Mouse (Mus musculus) left cerebral cortex, adult 9 months (tissue): Measurements from ENCODE around the gene Gpi1.
"Not testable (repeated sequence)": the region's sequence is repeated elsewhere in the genome, so short reads cannot be mapped to it uniquely, and the experiment has no call there.

Experiments used
- DNase-seq, 2 experiments: peaks; one replicate each; pipeline ENCODE4 v3.0.0; 2022; ENCODE audit warnings: low spot score in 2 of 2

The Gpi1 gene

DNA sequence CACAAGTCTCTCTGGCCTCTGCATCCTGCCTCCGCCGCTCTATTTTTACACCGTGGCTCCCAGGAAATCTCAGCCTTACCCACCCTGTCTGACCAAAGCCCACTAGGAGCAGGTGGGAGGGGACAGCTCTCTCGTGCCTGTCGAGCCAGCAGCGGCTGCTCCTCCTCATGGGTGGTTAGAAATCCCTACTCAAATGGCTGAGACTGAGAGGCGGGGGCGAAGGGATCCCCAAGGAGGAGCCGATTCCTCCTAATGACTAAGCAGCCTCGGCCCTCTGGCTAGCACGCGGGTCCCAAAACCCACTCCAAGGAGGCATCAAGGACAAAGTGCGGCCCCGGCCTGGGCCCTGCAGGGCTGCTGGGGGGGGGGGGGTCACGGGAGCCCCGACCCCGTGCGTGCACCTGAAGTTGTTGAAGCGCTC, 435 bp downstream of the Gpi1 start:
- DNase-seq: peak; percentile 53 to 69

DNA sequence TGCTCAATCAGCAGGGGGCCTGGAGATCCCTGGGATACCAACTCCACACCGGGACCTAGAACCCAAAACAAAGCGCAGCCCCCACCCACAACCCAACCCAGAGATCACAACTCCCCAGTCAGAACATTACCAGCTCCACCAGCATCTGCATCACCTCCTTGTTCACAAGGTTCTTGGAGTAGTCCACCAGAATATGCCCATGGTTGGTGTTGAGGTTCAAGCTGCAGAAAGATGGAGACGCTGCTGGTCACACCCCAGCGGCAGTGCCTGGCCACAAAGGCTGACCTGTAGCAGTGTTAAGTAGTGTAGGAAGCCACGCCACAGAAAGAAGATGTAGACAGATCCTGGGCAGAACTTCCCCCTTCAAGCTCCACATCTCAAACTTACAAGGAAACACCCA, 983 bp downstream of the Gpi1 start:
- DNase-seq: no peak

DNA sequence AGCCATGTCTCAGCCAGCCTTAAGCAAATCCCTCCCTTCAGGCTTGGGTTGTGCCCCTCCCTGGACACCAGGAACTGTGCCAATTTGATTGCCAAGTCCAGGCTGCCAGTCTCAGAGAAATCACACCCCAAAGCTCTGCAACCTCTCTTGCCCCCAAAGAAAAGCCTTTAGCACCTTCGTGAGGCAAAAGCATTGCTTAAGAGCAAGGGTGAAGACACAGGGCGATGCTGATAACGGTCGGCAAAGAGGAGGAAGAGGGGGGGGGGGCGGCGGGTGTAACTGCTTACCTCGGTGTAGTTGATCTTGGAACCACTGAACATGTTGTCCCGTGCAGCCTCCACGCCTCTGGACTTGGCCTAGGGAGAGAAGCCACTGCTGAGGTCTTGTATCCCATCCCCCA, 1.5 kb downstream of the Gpi1 start:
- DNase-seq: no peak

DNA sequence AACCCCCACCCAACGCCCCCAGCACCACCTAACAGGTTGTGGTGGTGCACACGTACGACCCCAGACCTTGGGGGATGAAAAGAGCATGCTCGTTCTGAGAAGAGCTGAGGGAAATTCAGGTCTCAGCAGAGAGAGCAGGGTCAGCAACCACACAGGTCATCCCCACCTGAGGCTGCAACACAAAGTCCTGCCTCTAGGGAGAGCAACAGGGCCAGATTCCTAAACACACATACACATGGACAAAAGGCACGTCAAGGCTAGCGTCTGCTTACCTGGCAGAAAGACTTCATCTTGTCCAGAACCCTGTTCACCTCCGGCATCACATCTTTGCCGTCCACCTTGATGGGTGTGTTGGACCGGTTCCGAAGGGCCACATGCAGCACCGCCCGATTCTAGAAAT, 3.3 kb downstream of the Gpi1 start:
- no peak for DNase-seq

DNA sequence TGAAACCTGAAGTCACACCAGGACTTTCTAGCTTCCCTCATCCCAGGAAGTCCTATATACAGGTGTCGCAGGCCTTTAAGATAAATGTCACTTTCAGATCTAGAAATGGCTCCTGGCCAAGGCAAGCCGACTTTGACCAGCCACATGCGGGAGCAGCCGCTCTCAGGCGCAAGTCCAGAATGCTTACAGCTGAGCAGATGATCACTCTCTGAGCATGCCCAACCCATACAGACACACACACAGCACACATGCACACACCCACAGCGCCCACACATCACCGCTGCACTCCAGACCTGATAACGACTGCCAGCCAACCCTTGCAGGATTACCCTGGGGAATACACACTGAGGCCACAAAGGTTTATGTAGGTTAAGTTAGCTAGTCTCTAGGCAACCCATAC, 4.0 kb downstream of the Gpi1 start:
- DNase-seq: peak in 1 of 2 experiments; percentile 58

DNA sequence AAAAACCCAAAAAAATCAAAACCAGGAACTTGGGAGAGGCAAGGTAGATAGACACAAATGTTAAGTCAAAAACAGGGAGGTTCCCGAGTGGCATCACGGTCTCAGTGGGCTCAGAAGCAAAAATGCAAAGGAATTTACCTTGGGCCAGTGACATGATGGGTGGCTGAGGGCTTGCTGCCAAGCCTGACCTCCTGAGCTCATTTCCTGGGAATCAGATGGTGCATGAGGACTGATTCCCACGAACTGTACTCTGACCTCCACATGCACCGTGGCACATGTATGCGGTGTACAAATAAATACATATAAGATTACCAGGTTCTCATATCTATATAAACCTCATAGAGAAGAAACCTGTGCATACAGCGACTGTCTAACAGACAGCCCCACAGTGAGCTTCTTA, 5.8 kb downstream of the Gpi1 start:
- no peak for DNase-seq

DNA sequence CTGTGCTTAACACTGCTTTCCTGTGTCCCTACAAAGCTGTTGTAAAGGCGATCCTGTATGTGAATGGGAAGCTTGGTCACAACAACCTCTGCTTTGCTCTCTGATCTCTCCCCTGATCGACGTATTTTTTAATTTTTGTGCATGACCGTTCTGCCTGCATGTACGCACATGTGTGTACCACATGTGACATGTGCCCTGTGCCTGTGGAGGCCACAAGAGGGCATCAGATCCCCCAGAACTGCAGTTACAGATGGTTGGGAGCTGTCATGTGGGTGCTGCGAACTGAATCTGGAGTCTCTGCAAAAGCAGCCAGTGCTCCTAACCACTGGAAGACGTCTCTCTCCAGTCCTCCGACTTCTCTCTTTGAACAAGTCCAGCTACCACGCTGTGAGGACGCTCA, 7.8 kb downstream of the Gpi1 start:
- DNase-seq: no peak

DNA sequence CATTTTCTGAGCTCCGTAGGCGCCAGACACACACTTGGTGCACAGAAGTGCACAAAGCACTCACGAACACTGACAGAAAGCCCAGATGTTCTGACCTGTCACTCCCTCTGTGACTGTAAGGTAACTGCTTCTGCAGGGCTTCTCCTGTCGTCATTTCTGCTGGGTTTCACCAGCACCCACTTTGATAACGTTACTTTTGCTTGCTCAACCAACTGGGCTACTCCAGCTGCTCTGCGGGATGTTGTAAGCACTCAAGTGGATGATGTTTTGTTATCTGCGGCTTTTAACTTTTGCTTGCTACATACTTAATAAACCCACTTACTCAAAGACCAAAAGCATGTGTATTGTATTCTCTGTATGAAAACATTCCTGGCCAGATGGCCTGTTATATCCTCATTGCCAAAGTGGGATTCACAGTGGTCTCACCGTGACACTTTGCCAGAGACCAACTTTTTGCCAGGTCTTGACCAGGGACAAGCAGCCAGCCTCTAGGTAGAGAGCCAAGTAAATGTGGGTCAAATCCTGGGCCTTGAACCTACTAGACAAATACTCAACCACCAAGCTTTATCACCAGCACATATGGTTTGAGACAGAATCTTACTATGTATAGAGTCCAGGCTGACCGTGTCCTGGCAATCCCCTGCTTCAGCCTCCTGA, 8.4 kb downstream of the Gpi1 start:
- no peak for DNase-seq

DNA sequence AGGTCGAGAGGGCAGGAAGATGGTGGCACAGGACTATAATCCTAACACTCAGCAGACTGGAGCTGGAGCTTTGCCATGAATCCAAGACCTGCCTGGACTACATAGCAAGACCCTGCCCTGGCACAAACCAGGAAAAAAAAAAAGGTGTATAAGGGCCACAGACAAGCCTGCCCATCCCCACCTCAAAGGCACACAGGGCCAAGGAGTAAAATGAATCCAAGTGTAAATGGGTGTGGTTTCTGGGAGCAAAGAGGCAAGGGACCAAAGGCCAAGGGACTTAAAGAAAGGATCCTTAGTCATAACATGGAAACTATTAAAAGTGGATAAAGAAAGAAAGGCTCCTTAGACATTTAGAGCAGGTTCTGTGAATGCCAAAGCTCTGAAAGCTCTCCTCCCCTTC, 11.6 kb downstream of the Gpi1 start:
- DNase-seq: no peak

DNA sequence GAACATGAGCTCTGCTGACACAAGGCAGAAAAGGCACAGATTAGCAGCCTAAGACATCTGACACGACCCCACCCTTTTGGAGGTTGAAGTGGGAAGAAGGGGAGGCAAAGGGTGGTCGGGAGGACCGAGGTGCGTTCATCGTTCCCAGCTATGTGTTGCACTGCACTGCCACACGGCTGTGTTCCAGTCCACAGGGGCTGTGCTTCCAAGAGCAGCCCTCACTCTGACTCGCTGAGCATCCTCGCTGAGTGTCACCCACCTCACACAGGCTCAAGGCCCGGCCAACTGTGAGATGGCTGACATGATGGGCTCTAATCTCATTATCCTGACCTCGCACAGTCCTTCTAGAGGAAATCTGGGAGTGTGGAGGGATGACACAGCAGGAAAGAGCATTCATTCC, 13.7 kb downstream of the Gpi1 start:
- DNase-seq: no peak

DNA sequence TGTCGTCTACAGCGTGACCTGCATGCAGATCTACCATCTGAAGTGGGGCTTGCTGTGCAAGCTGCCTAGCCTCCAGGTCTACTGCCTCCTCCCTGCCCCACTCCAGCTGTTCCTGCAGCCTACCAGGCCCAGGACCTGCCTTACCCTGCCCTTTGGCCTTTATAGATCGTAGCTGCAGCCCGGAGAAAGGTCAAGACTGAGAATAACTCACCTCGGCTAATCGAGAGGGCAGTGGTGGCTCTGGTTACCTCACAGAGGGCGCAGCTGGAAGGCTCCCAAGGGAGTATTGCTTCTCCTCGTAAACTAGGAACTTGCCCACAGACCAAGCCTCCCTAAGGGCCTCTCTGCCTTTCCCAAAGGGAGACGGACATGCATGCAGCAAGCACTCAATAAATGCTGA, 14.7 kb downstream of the Gpi1 start:
- DNase-seq: no peak

DNA sequence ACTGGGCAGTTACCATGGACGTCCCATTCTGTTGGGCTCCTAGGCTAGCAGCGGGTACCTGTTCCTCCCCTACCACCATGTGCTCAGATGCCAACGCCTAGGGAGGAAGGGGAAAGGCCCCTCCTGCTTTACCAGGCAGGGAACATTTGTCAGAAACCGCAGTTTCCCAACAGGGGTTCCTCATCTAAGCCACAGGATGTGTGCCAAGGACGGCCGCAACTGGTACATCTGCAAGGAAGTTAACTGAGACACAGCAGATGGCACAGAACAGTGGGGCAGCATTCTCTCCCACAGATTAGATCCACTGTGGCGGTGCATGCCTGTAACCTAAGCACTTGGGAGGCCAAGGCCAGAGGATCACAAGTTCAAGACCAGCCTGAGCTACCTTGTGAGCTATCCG, 15.5 kb downstream of the Gpi1 start:
- no peak for DNase-seq

DNA sequence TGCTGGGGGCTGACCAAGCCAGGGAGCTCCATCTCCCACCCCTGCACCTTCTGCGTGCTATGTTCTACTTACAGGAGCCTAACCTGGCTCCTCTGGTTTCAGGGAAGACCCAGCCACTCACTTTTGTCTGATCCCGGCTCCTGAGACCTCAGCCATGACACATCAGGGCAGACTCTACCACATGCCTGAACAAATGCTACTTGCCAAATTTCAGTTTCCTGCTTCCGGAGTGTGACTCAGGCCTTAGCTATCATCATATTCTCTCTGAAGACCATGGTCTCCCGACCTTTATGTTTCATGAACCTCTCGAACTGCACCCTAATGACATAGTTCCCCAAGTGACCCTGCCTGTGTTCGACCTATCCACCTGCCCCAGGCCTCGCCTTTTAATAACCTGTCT, 16.9 kb downstream of the Gpi1 start:
- no peak for DNase-seq

DNA sequence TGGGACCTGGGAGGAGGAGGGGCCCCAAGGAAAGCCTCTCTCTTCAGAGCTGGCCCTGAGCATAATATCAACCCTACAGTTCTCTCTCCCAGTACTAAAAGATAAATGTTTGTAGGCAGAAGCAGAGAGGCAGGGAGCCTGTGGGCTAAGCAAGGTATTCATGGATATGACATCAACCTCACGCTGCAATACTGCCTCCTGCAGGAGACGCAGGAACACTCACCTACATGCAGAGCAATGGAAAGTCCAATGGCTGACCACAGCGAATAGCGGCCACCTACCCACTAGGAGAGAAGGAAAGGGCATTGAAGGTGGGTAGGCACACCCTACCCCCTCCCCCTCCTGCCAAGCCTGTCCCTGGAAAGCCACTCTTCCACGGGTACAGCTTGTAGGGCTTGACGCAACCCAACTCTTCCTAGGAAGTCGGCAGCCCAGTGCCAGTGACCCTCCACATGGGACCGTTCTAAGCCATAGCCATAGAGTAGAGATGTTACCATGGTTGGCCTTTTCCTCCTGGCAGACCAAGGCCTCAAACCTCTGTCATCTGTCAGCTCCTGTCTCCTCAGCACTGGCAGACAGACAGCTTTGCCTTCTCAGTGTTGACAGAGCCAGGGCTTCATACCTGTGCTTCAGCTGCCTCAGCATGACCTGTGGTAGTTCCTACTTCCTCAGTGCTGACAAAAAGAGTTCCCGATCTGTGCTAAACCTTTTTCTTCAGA, 21.9 kb downstream of the Gpi1 start:
- DNase-seq: no peak

DNA sequence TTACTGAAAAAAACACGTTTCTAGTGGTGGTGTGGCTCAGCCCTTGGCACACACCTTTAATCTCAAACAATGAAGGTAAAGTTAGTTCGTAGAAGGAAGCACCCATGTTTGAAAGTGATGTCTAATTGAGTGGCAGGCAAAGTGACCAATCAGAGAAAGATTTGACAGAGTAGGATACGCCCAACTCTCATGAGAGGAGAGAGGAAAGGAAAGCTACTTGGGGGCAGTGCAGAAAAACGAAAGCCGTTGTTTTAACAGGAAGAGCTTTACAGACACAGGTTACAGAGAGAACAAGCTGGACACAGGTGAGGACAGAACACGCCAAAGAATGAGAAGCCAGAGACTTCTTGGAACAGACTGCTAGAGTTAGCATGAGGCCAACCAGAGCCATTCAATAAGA, 23.8 kb downstream of the Gpi1 start:
- DNase-seq: no peak

DNA sequence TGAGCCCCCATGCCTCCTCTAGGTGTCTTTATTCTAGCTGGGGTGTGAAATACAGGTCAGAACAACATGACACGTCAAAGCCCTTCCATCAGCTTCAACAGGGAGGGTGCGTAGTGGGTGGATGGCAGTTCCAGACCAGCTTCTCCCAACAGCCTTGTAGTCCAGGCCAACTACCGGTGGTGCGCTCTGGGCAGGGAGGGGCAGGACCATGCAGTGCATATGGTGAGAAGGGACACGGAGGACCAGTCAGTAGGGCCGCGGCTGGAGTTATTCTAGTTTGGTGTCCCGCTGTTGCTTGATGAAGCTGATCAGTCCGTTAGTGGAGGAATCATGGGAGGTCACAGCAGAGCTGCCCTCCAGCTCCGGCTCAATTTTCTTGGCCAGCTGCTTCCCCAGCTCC, 28.0 kb downstream of the Gpi1 start:
- DNase-seq: not testable (repeated sequence)

DNA sequence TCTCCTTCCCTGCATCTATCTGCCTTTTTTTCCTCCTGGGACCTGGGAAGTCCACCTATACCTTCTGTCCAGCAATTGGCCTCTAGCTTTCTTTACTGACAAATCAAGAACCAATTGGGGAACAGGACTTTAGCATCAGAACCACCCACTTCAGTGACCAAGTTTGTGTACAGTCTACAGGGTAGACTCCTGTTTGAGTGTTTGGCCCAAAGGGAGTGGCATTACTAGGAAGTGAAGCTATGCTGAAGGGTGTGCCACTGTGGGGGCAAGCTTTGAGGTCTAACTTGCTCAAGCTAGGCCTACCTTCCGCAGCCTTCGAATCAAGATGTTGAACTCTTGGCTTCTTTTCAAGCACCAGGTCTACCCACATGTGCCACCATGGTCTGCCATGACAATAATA, 29.3 kb downstream of the Gpi1 start:
- no peak for DNase-seq

DNA sequence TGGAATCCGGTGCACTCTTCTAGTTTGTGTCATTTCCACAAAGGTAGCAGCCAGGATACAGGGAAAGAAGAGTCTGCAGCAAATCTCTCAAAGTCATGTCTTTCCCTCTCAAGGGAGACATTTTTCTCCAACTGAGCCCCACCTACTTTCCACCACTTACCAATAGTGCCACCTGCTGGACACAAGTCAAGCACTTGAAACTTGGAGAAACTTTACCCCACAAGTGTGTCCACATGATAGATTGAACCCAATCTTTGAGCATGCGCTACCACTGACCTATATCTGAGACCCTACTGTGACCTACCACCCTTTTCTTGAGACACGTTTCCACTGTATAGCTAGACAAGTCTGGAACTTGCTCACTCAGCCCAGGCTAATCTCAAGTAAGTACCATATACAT, 31.8 kb downstream of the Gpi1 start:
- no peak for DNase-seq

DNA sequence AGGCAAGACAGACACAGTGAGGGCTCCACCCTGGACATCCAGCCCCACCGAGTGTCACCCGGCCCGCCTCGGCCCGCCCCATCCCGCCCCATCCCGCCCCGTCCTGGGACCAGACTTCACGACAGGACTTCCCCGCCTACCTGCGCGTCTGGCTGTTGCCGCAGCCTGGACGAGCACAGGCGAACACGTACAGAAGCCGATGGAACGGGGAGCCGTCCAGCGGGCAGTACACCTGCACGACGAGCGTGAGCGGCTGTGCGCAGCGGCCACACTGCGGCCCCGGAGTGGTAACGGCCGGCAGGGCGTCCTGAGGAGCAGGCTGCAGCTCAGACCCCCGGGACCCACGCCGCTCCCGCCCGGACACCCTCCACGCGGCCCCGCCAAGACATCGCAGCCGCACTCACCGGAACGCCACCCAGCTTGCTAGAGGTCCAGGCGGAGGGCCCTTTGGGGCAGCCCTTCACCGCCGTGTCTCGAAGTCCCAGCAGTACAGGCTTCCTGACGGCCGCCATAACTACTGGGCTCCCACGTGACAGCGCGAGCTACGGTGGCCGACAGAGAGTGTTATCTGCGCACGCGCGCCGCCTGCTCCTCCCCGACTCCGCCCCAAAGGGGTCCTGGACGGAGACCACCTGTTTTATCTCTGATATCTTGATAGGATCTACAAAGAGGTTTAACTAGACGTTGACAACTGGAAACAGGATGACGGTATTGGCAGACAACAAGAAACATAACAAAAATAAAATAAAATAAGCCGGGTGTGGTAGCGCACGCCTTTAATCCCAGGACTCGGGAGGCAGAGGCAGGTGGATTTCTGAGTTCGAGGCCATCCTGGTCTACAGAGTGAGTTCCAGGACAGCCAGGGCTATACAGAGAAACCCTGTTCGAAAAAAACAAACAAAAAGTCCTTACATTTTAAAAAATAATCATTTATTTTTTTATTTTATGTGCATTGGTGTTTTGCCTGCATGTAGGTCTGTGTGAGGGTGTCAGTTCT, 33.7 kb downstream of the Gpi1 start, which contains the start of gene Pdcd2l:
TSS of gene Pdcd2l (minus strand) at position 530 of the 997 bp plus-strand sequence.
- peak; percentile 71 to 90 for DNase-seq

DNA sequence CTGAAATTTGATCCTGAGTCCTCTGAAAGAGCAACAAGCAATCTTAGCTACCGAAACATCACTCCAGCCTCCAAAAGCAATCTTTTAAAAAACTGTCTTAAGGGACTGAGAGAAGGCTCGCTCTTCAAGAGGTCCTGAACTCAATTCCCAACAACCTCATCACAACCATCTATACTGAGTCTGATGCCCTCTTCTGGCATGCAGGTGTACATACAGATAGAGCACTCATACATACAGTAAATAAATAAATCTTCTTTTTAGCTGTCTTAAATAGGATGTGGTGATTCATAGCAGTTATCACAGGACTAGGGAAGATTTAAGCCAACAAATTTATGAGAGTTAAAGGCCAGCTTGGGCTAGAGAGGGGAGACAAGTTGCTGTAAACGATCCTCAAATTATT, 34.5 kb downstream of the Gpi1 start:
- DNase-seq: no peak

DNA sequence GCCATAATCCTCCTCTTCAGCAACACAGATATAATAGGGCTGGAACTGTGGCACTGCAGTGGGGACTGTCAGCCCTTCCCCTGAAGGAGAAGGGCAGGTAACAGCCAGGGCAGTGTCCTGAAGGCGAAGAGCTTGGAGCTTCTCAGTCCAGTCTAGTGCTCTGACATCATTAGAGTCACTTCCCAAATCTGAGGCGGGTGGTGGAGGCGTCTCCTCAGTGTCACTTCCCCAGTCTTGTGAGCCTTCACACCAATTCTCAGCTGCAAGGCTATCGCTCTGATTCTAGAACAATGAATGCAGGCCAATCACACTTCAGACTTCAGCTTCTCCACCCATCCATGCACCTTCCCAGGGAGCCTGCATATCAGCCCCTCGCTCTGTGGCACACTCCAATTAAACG, 37.3 kb downstream of the Gpi1 start:
- no peak for DNase-seq

DNA sequence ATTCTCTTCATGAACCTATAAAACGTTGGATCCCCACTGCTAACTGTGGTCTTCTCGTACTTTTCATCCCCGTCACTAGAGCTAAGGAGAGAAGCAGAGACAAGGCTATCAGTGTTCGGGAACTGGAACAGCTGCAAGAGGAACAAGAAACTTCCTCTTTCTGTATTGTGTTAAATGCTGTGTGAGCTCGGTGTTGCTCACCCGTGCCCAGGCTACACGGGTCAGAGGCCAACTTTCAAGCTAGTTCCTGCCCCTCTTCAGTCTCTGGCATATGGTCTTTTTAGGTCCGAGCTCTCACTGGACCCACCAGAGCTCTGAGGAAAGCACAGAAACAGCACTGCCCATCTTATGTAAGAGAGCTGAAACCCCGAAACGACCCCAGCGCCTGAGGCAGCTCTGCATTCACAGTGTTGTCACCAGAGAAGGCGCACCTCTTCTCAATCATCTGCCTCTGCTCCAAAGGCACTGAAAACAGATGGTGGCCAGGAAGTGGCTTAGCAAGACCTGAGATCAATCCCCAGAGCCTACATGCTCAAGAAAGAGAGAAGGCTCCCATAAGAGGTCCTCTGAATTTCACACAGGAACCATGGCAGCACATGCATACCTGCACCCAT, 40.7 kb downstream of the Gpi1 start:
- DNase-seq: no peak
